Mouse (Mus musculus): ENCODE measurements around the gene Eif2ak1.
"Not testable (repeated sequence)": the region's sequence is repeated elsewhere in the genome, so short reads cannot be mapped to it uniquely, and the experiment has no call there.

Gene Eif2ak1

DNA sequence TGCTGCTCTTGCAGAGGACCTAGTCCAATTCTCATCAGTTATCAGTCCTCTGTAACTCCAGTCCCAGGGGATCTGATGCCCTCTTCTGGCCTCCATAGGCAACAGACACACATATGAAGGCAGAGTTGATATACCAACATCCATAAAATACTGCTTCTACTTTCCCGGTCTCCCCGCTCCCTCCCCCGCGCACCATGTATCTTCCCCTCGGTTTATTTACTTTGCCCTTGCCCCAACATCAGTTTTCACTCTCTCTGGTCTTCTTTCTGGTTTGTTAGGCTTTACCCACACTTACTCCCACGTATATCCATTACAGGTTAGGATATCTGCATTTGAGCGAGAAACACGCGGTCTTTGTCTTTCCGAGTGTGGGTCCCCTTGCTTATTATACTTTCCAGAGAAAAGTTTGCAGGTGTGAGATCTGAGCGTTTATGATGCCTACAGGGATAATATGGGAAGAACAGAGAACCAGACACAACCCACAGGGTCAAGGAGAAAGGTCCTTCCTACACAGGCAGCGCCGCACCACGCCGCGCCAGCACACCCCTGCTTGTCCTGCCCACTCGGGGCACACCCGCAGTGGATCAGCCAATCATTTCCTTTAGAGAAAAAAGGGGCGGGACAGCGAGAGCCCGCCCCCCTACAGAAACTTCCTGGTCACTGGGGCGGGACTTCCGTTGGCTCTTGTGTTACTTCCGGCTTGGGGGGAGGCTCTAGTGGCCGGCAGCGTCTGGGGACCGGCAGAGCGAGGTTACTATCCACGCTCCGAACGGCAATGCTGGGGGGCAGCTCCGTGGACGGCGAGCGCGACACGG is at the start of gene Eif2ak1:
Gene Eif2ak1 (plus strand): TSS at position 673 of the 815 bp plus-strand sequence.
- DNase-seq, result peak; percentile 92 to 94

- peak; percentile 12 to 33 for DNase-seq
Measured at GRCm38 (mm10) chr5:143781951-143782350, 35.6 kb upstream of the Eif2ak1 start.

DNA sequence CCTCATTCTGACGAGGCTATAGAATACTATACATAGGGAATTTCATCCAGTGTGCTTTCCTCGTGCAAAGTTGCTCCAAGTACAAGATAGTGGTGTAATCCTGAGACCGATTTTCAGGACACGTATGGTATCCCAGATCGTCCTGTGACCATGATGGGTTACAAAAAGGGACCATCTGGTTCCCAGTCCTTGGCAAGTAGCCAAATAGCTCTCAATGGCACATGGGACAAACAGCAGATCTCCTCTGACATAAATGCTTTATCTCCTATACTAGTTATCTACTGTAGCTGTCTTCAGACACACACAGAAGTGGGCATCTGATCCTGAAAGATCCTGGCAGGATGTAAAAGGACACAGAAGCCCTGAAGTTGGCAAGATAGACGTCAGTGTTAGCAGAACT is 32.2 kb upstream of the Eif2ak1 start:
- no peak for DNase-seq

GRCm38 (mm10) chr5:143801216-143801615 is 16.4 kb upstream of the Eif2ak1 start:
- not testable (repeated sequence) for DNase-seq

- no peak for DNase-seq
Measured at GRCm38 (mm10) chr5:143804056-143804765, 13.4 kb upstream of the Eif2ak1 start.

DNA sequence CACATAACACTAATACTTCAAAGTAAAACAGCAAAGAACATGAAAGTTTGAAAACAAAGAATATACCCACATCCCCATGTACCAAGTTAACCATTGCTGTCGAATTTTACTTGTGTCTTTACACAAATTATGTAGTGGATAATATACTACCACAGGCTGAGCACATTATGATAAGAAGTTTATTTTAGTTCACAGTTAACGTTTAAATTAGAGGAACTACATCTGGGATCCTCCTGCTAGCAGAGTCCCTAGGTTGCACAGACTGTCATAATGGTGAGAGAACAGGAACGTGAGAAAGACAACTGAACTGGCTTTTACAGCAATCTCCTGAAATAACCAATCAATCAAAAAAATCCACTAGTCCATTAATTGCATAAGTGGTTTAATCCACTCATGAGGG is 10.3 kb upstream of the Eif2ak1 start:
- DNase-seq, result no peak

DNA sequence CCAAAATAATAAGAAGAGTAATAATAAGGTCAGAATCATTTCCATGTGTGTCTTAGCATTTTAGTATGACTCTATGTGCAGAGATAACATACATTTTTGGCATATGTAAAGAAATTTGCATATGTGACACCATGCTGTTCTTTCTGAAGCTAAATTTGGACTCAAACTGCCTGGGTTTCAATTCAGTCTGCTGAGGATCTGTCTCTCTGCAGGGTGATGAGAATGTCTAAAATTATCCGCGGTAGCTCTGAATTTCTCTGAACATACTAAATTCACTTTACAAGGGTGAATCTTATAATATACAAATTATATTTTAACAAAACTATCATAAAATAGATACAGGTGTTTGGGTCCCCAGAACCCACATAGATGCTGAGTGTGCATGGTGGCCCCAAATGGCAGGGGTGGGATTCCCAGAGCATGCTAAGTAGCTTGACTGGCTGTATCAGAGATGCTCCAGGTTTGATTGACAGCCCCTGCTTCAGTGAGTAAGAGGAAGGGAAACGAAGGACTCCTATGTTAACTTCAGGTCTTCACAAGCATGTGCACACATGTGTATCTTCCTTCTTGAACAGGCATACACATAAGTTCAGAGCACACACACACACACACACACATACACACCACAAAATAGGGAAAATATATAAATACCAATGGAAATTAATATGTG is 8.0 kb upstream of the Eif2ak1 start:
- DNase-seq, result no peak

- DNase-seq, result no peak
Measured at GRCm38 (mm10) chr5:143811653-143812052, 5.9 kb upstream of the Eif2ak1 start.

GRCm38 (mm10) chr5:143814626-143815025 is 3.0 kb upstream of the Eif2ak1 start:
- no peak for DNase-seq

DNA sequence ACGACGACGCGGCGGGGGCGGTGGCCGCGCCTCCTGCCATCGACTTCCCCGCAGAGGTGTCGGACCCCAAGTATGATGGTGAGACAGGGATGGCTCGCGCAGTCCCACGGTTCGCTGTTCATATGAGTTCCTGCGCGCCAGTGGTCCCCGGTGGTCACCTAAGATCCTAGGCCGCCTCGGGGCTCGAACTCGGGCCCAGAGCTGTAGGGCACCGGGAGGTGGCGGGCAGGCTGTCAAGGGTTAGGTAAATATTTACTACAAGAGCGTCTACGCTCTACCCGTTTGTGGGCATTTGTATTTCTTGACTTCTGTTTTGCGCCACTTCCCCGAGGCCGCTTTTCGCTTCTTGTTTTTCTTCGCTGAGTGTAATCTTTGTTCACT is 333 bp downstream of the Eif2ak1 start:
- DNase-seq, result peak in 1 of 2 experiments; percentile 71

- no peak for DNase-seq
Measured at GRCm38 (mm10) chr5:143818461-143818860, 873 bp downstream of the Eif2ak1 start.

DNA sequence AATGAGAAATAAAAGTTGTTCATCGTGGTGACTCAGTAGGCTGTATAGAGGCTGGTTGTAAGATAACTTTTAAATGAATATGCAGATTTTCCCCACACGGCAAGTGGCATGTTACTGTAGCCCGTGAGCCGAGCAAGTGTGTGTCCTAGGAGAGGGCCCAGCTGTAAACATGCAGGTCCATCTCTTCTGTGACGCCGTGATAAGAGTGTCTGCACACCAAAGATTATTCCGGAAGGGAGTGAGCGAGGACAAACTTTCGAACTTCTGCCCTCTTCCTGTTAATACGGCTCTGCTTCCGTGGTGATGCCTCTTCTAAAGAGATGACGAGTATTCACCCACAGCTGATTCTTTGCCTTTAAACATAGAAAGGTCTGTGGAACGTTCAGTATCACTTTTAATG is 1.4 kb downstream of the Eif2ak1 start:
- DNase-seq, result no peak

- DNase-seq, result no peak
Measured at GRCm38 (mm10) chr5:143819906-143820660, 2.5 kb downstream of the Eif2ak1 start.

- no peak for DNase-seq
Measured at GRCm38 (mm10) chr5:143820820-143821219, 3.2 kb downstream of the Eif2ak1 start.

GRCm38 (mm10) chr5:143871547-143872169 is 54.1 kb downstream of the Eif2ak1 start:
- DNase-seq, result no peak

DNA sequence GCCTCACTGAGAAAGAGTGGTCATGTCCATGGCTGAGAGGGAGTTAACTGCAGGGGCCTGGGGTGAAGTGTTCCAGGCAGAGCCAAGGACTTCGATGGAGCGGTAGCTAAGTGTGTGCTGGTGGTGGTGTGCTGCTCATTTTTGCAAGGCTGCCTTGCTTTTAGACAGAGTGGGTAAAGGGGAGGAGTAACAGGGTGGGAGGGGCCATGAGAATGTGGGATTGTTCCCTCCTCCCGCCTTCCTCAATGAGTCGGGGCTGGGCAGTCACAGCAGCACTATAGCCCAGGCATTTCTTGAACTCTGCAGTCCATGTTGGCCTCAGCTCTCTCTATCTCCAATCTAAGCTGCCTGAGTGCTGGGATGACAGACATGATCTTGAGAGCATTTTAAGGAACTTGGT is 57.0 kb downstream of the Eif2ak1 start:
- no peak for DNase-seq

DNA sequence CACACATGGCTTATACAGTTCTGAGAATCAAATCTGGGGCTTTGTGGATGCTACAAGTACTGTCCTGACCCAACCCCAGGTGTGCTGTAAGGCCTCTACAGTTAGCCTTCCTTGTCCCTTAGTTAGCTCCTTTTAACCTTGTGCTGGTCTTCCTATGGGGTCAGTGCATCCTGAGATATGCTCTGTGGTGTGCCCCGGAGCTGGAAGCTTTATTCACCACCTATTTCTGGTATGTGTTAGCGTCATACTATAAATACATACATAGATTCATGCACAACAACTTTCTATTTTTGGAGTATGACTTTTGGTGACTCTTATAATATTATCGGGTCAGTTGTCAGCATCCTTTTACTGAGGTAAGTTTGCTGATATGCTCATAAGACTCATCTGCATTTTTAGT is 67.7 kb downstream of the Eif2ak1 start:
- no peak for DNase-seq

- DNase-seq, result no peak
Measured at GRCm38 (mm10) chr5:143890741-143891140, 73.2 kb downstream of the Eif2ak1 start.

- DNase-seq, result no peak
Measured at GRCm38 (mm10) chr5:143892255-143892886, 74.8 kb downstream of the Eif2ak1 start.

DNA sequence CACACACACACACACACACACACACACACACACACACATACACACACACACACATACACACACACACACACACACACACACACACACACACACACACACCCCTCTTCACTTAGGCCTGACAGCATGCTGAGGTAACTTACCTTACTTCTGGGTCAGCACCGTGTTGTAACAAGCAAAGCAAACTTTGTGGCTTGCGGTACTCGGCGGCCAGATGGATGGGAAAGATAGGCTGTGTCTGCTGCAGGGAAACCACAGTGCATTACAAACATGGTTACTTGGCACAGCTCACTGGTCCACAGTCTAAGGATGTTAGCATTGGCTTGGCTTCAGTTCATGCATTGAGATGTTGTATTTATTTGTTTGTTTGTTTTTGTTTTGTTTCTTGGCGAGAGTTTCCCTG is 75.8 kb downstream of the Eif2ak1 start:
- no peak for DNase-seq

DNA sequence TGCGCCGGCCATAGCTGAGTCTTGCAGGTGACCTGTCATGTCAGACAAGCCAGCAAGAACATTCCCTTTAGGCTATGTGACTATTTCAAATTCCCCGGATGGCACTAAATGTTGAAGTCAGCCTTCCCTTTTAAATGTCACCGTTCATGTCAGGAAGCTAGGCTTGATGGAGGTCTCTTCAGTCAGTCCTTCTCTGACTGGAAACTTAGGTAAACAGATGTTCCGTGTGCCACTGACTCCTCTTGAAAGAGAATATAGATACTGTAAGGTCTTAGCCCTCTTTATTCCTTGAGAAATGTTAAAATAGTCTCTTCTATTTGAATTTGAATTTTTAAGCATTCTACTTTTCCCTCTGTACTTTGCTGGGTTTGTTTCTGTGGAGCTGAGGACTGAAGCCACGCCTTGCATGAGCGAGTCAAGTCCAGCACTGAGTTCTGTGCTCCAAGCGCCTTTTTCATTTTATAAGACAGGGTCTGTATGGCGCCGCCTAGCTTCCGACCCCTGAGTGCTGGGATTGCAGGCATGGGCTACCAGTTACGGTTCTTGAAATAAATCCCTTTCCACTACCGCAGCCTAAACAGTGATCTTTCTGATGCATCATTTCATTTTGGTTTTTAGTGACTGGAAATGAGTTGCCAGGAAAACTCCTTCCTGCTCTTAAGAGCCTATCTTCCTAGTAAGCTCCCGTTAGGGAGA is 80.2 kb downstream of the Eif2ak1 start, which contains the start of gene Ankrd61:
Gene Ankrd61 (minus strand): TSS at position 51 of the 696 bp plus-strand sequence.
- no peak for DNase-seq
